ENCODE assay signal across 8 mouse cellular contexts in genomic region chr7:132776338-132777111, GRCm38 (mm10). TPM values are rescaled to one million over a fixed set of nuclear protein-coding genes. Genes with fewer than 3 reads are reported as not detected.
A peak's percentile ranks its signal among the peaks of the same experiment; 100 is the strongest.
DNase-seq lines count a peak whose midpoint lies in the region; ATAC-seq and TF ChIP-seq lines count a peak whose summit lies in the region.

No protein-coding gene starts in this region.

- WGBS in forebrain, embryonic 14.5 days: 85% methylated on average over 7 of the region's 7 CpGs
- WGBS in forebrain, embryonic 15.5 days: 85% methylated on average over 7 of the region's 7 CpGs
- WGBS in liver, adult 2 months: 55% methylated on average over 7 of the region's 7 CpGs
- 77% methylated on average over 7 of the region's 7 CpGs for WGBS in stomach, embryonic 15.5 days

- H3K4me3 ChIP-seq in forebrain, embryonic 14.5 days (ENCODE audit: low read depth, low read length): no peak overlapping the region
- H3K4me3 ChIP-seq in forebrain, embryonic 15.5 days: no peak overlapping the region
- H3K4me3 ChIP-seq in liver, adult 2 months (ENCODE audit: insufficient read depth, low read depth, low read length): peak overlapping the region; percentile 15
- no peak overlapping the region for H3K4me3 ChIP-seq in stomach, embryonic 15.5 days (replicated peaks)

- H3K36me3 ChIP-seq in forebrain, embryonic 14.5 days (ENCODE audit: control insufficient read depth, insufficient read depth, low read length): peaks cover 48% of the 10 kb centered on the region
- H3K36me3 ChIP-seq in forebrain, embryonic 15.5 days: peaks cover 19% of the 10 kb centered on the region
- H3K36me3 ChIP-seq in liver, adult 2 months (ENCODE audit: control insufficient read depth, insufficient read depth, low read length): no peaks in the 10 kb centered on the region
- no peaks in the 10 kb centered on the region for H3K36me3 ChIP-seq in stomach, embryonic 15.5 days

- no peak for TF ChIP-seq CTCF in liver, adult 2 months (IDR thresholded peaks at IDR 0.05; ENCODE audit: low read depth, low read length)

- H3K4me2 ChIP-seq in forebrain, embryonic 14.5 days (ENCODE audit: low read length): no peak overlapping the region
- no peak overlapping the region for H3K4me2 ChIP-seq in forebrain, embryonic 15.5 days (replicated peaks)
- no peak overlapping the region for H3K4me2 ChIP-seq in stomach, embryonic 15.5 days

- H3K9me3 ChIP-seq in forebrain, embryonic 14.5 days (replicated peaks; ENCODE audit: control insufficient read depth, low read length): no peaks in the 10 kb centered on the region
- no peaks in the 10 kb centered on the region for H3K9me3 ChIP-seq in forebrain, embryonic 15.5 days
- H3K9me3 ChIP-seq in stomach, embryonic 15.5 days: no peaks in the 10 kb centered on the region

- DNase-seq in forebrain, embryonic 14.5 days (ENCODE audit: low spot score): no peak
- DNase-seq in ovary, adult 18-20 months (ENCODE audit: low spot score): peak; percentile 81
- DNase-seq in ovary, postnatal 14 days (ENCODE audit: low spot score): no peak
- DNase-seq in liver, adult 2 months (ENCODE audit: extremely low read depth, low read depth, low spot score): peak; percentile 91
- DNase-seq in layer of hippocampus, adult 9-10 months (ENCODE audit: low spot score): no peak
- no peak for DNase-seq in right cerebral cortex, postnatal 14 days

- ATAC-seq in forebrain, embryonic 14.5 days: no peak
- ATAC-seq in forebrain, embryonic 15.5 days (replicated peaks): no peak
- peak; percentile 68; the same call in 1 of the 2 replicates for ATAC-seq in stomach, embryonic 15.5 days (ENCODE audit: insufficient read depth, low FRiP score, low read depth)

- H3K79me2 ChIP-seq in liver, adult 2 months (ENCODE audit: control insufficient read depth, insufficient read depth, low read length): peaks cover 5% of the 10 kb centered on the region; the same call in 1 of the 2 replicates

- 0 out of 2 replicates have a peak overlapping the region, but pooled peaks have one; percentile 5 for H3K27ac ChIP-seq in forebrain, embryonic 14.5 days (ENCODE audit: low read depth, low read length)
- no peak overlapping the region for H3K27ac ChIP-seq in forebrain, embryonic 15.5 days (replicated peaks)
- peak overlapping the region; percentile 96 for H3K27ac ChIP-seq in liver, adult 2 months (replicated peaks; ENCODE audit: insufficient read depth, low read depth, low read length)
- H3K27ac ChIP-seq in stomach, embryonic 15.5 days: no peak overlapping the region

- TF ChIP-seq POLR2A in liver, adult 2 months (IDR thresholded peaks at IDR 0.05; ENCODE audit: extremely low read depth, insufficient read depth, low read length): no peak

- H3K4me1 ChIP-seq in forebrain, embryonic 14.5 days (ENCODE audit: control insufficient read depth, insufficient read depth, low read length): peaks cover 16% of the 10 kb centered on the region
- peaks cover 23% of the 10 kb centered on the region for H3K4me1 ChIP-seq in forebrain, embryonic 15.5 days
- H3K4me1 ChIP-seq in liver, adult 2 months (ENCODE audit: control insufficient read depth, insufficient read depth, low read length): peaks cover 38% of the 10 kb centered on the region
- H3K4me1 ChIP-seq in stomach, embryonic 15.5 days: peaks cover 14% of the 10 kb centered on the region

- H3K27me3 ChIP-seq in forebrain, embryonic 14.5 days (replicated peaks; ENCODE audit: control insufficient read depth, insufficient read depth, low read length): no peaks in the 10 kb centered on the region
- no peaks in the 10 kb centered on the region for H3K27me3 ChIP-seq in forebrain, embryonic 15.5 days
- no peaks in the 10 kb centered on the region for H3K27me3 ChIP-seq in liver, adult 2 months (ENCODE audit: control insufficient read depth, insufficient read depth, low read length)
- no peaks in the 10 kb centered on the region for H3K27me3 ChIP-seq in stomach, embryonic 15.5 days (replicated peaks)

- no peak overlapping the region for H3K9ac ChIP-seq in forebrain, embryonic 14.5 days (ENCODE audit: low read length)
- no peak overlapping the region for H3K9ac ChIP-seq in forebrain, embryonic 15.5 days (replicated peaks)
- peak overlapping the region; percentile 10; the same call in 1 of the 2 replicates for H3K9ac ChIP-seq in liver, adult 2 months (ENCODE audit: low read depth, low read length)
- no peak overlapping the region for H3K9ac ChIP-seq in stomach, embryonic 15.5 days

RNA-seq across cellular contexts. Expression of gene Fam53b, which starts 37.2 kb away (rescaled TPM):
- polyA plus RNA-seq in forebrain, embryonic 14.5 days (2014; fragmentation: Nextera tagmentation; extraction: Ambion mirVana): 17.1 and 25.1 TPM in 2 replicates
- polyA plus RNA-seq in forebrain, embryonic 15.5 days (2015; fragmentation: Nextera tagmentation; extraction: Ambion mirVana): 27.8 and 34.8 TPM in 2 replicates
- 4.3 and 7.6 TPM in 2 replicates for total RNA-seq in liver, adult 2 months (2014; rRNA removed)
- polyA plus RNA-seq in liver, adult 2 months (2012; rRNA removed): 9.1 and 9.9 TPM in 2 replicates
- 15.5 and 17.3 TPM in 2 replicates for polyA plus RNA-seq in stomach, embryonic 15.5 days (2015; fragmentation: Nextera tagmentation; extraction: Ambion mirVana)

Comparison
In these comparisons a context has a peak if more than half of its experiments do, and no peak if none do; other contexts are left out.
1. DNase-seq: peak in ovary, adult 18-20 months (single experiment) and liver, adult 2 months (single experiment); none in forebrain, embryonic 14.5 days (single experiment), ovary, postnatal 14 days (single experiment), layer of hippocampus, adult 9-10 months (single experiment) and right cerebral cortex, postnatal 14 days (single experiment).
2. H3K27ac ChIP-seq: peak in forebrain, embryonic 14.5 days (single experiment) and liver, adult 2 months (single experiment); none in forebrain, embryonic 15.5 days (single experiment) and stomach, embryonic 15.5 days (single experiment).